Mouse (Mus musculus) bone marrow, adult 2 months (tissue): ENCODE data around the gene Psg16.

Experiments
- CTCF ChIP-seq: fragments of 200-500 bp; IDR thresholded peaks from 2 replicates; pipeline ENCODE4 v1.5.1; 2011; ENCODE audit warnings: low read length, control low read depth; ENCODE audit not compliant: control insufficient read depth, insufficient read depth
- POLR2A ChIP-seq: fragments of 200-500 bp; IDR thresholded peaks from 2 replicates; pipeline ENCODE4 v1.6.1; 2011; ENCODE audit warnings: low read depth, mild to moderate bottlenecking, control low read depth, low read length, borderline replicate concordance; ENCODE audit not compliant: control insufficient read depth

DNA sequence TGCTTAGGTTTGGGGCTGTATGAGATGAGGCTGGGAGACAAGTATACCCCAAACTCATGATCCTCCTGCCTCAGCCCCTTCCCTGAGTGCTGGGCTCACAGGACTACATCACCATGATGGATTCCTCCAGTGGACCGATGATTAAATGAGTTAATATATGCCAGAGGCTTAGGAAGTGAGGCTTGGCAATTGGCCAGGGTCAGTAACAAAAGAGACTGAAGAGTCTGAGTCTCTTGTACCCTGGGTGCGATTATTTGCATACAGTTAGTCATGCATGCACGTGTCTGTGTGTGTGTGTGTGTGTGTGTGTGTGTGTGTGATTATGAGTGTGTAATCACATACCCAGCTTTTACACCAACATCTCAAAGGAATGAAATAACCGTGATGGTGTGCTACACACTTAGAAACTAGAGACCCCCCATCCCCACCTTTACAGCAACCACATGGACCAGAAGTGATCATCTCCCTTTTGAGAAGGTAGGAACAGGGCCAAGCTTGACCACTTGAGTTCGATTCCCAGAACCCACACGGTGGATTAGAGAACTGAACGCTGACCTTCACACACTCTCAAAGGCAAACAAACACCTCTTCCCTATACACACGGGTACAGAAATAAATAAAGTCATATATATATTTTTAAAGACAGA lies 14.9 kb upstream of the Psg16 start:
- no peak for TF ChIP-seq POLR2A
- TF ChIP-seq CTCF, result no peak
